Mouse (Mus musculus) thymus, postnatal 14 days (tissue): ENCODE results near the gene Plk3.

ENCODE experiments used
- DNase-seq: peaks from one replicate; pipeline ENCODE4 v3.0.0; 2021

Plk3 gene

DNA sequence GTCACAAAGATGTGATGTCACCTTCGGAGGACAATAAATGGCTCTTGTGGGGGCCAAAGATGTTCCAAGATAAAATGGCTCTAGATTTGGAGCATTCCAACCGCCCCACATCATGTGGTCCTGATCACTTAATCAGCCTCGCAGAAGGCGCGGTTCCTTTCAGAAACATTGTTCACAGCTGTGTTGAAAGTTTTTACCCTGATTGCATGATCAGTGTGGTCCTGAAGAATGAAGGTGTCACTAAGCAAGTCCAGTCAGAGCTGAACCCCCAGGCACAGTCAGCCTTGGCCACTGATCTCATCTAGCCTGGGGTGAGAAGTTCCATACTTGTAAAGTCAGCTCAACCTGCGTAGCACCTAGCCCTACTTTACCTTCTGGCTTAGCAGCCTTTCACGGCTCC, 15.8 kb downstream of the Plk3 start:
- no peak for DNase-seq

DNA sequence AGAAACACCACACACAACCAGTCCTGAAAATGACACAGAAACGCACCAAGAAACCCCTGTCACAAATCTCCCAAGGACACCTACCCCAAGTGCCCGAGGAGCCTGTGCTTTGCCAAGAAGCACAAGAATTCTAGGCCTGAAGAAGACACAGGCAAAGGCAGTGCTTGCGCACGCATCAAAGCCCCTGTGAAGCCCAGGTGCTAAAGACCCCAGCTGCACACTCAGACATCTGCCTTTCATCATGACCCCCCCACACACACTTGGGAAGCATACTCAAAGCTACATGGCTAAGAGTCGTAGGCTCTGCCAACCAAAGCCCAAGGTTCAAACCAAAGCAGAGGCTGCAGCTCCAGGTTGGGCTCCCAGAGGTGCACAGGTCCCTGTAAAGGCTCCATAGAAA, 18.2 kb downstream of the Plk3 start:
- peak; percentile 79 for DNase-seq

DNA sequence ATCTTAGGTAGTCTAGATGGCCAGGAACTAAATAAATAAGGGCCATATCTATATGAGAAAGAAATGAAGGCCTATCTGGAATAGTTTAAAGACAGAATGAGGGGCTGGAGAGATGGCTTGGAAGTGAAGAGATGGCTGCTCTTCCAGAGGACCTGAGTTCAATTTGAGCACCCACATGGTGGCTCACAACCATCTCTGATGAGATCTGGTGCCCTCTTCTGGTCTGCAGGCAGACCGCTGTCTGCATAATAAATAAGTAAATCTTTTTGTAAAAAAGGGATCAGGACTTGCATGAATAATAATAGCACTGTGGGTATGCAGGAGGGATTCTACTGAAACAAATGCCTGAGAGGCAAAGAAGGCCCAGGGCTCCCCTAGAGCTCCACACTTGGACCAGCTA, 20.5 kb downstream of the Plk3 start:
- no peak for DNase-seq

DNA sequence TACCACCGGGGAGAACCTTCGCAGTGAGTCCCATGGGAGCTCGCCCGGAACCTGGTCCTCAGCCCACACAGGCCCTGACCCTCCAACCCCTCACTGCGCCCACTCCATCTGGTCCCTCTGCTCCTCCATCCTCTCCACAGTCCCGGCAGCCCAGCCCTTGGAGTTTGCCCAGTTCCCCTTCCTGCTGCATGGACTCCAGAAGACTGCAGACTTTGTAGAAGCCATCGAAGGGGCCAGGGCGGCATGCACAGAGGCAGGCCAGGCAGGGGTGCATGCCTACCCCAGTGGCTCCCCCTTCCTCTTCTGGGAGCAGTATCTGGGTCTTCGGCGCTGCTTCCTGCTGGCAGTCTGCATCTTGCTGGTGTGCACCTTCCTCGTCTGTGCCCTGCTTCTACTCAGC, 22.8 kb downstream of the Plk3 start:
- DNase-seq, result no peak

DNA sequence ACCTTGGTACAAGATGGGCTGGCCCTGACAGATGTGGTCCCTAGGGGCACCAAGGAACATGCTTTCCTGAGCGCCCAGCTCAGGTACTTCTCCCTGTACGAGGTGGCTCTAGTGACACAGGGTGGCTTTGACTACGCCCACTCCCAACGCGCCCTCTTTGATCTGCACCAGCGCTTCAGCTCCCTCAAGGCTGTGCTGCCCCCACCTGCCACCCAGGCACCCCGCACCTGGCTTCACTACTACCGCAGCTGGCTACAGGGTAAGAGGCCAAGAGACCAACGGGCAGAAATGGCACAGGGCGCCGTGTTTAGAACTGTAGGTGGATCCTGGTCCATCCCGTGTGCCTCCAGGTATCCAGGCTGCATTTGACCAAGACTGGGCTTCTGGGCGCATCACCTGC, 23.5 kb downstream of the Plk3 start:
- DNase-seq, result peak; percentile 55

DNA sequence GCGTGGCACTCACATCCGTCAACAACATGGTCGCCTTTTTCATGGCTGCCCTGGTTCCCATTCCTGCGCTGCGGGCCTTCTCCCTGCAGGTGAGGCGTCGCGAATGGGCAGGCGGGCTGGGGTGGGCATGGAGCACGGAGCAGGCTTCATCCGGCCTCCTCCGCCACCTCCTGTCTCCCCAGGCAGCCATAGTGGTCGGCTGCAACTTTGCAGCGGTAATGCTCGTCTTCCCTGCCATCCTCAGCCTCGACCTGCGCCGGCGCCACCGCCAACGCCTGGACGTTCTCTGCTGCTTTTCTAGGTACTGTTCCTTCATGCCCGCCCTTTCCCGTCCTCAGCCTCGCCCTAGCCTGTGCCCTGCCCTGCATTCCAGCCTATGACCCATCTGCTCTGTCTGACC, 24.4 kb downstream of the Plk3 start:
- no peak for DNase-seq

DNA sequence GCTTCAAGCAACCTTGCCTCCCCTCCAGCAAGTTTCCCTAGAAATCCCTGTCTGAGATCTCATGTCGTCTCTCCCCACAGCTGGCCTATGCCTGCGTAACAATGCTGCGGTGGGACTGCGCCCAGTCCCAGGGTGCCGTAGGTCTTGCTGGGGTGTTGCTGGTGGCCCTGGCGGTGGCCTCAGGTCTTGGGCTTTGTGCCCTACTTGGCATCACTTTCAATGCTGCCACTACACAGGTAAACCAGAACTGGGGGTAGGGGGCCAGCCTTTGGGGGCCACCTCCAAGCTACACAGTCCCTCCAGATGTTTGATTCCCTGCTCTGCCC, 25.3 kb downstream of the Plk3 start:
- no peak for DNase-seq

DNA sequence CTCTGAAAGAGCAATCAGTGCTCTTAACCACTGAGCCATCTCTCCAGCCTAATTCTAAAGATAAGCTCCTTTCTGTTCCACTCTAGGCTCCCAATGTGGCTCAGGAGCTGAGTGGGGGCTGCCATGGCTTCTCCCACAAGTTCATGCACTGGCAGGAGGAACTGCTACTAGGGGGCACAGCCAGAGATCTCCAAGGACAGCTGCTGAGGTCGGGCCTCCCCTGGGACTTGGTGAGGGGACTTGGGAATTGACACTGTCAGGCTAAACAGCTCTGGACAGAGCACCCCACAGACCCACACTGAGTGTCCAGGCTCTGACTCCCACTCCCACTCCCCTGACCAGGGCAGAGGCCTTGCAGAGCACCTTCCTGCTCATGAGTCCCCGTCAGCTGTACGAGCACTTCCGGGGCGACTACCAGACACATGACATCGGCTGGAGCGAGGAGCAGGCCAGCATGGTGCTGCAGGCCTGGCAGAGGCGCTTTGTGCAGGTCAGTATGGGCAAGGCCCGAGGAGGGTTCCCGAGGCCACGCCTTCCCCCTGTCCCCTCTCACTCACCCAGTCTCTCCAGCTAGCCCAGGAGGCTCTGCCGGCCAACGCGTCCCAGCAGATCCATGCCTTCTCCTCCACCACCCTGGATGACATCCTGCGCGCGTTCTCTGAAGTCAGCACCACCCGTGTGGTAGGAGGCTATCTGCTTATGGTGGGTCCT, 25.8 kb downstream of the Plk3 start:
- no peak for DNase-seq

DNA sequence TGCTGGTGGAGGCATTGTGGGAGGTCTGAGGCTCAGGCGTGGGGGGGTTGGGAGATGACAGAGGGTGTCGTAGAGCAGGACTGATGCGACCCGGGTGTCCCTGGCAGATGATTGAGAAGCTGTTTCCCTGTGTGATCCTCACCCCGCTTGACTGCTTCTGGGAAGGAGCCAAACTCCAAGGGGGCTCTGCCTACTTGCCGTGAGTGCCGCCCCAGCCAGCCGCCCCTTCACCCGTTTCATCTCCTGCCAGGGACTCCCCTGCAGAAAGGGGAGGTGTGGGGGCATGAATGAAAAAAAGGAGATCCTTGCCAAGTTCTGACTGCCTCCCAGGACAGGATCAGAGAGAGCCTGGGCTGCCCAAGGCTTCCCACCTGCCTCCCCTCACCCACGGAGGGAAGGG, 28.6 kb downstream of the Plk3 start:
- no peak for DNase-seq

DNA sequence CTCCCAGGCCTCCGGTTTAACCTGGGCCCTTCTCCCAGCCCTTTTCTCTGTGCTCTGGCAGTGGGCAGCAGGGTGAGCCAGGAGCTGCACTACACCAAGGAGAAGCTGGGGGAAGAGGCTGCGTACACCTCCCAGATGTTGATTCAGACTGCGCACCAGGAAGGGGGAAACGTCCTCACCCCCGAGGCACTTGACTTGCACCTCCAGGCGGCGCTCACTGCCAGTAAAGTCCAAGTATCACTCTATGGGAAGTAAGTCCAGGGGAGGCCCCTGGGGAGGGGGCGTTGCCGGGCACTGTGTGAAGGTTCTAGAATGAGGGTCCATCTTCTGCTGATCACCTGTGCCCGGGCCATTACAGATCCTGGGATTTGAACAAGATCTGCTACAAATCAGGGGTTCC, 29.1 kb downstream of the Plk3 start:
- no peak for DNase-seq

DNA sequence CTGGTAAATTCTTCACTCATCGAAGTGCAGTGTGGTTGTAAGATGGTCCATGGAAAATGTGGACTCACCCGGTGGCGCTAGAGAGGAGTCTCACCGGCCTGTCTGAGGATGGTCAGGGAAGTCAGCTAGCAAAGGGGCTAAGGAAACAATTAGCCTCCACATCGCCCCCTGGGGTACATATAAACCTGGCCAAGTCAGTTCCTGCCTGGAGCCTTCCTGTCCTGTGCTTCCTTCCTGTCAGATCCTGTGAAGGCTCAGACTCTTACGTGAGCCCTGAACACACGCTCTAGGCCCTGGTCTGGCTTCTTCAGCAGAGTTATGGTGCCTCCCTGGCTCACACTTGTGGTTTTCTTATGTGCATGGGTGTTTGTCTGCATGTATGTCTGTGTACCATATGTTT, 32.5 kb downstream of the Plk3 start:
- peak; percentile 46 for DNase-seq

DNA sequence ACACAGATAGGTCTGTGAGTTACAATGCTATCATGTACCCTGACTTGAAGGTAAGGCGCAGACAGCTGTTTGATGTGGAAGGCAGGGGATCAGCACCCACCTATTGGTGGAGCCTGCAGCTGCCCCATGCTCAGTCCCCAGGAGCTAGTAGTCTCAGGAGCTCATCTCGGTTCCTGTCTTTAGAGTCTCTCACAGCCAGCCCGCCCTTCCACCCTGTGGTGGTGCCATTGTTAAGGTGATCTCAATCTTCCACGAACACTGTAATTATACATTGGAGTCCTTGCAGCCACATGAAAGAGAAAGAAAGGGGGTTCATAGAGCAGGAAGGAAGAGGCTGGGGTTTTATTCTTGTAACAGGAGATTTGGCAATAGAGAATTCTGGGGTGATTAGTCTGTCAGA, 33.7 kb downstream of the Plk3 start:
- peak; percentile 38 for DNase-seq

DNA sequence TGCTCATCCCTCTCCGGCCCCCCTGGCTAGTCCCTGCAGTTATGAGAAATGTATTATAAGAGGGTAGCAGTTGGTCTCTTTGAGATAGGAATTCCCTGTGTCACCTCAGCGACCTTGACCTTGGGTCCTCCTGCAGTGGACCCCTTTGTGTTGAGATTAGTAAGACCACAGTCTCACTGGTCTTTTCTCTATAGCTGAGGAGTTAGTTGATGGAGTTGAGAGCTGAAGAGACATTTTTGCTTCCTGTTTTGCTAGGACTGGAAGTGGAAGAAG, 35.1 kb downstream of the Plk3 start:
- no peak for DNase-seq

DNA sequence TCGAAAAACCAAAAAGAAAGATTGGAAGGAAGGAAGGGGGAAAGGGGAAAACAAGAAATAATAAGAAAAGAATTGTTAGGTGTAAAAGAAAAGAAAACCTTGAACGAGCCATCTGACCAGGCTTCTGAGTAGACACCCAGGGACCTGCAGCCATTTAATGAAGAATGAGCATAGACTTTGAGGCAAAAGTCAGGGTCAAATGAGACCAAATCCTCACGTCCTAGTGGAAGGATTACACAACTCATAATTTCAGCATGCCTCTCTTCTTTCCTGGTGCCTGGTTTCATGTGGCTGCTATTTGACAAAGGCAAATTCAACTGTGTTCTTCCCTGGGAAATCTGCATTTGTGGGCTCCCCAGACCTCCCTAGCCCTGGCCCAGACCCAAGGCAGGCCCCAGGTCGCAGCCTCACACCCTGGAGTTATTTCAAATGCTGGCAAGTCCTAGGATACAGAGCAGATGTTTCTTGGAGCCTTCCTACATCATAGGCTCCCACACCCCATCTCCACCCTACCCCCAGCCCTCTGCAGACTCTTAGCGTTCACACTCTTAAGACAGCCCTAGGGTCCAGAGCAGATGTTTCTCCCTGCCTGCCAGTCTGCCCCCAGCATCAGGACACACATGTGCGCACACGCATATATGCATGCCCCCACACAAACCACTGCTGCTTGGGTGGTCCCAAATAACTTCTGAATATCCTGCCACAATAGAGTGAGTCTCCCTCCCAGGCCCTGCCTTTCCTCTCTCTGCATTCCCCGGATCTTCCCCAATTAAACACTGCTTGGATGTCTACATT, 35.6 kb downstream of the Plk3 start:
- no peak for DNase-seq

DNA sequence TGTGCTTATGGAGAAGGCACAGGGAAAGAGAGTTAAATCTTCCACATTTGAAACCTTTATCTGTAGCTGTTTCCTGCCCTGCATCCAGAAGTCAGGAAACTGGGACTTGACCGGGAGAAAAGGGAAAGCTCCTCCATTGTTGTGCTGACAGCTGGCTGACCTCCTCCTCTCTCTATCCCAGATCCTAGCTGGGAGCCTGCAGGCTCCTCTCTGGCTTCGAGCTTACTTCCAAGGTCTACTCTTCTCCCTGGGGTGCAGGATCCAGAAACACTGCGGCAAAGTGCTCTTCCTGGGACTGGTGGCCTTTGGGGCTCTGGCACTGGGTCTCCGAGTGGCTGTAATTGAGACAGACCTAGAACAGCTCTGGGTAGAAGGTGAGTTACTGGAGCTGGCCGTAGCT, 37.1 kb downstream of the Plk3 start:
- no peak for DNase-seq

DNA sequence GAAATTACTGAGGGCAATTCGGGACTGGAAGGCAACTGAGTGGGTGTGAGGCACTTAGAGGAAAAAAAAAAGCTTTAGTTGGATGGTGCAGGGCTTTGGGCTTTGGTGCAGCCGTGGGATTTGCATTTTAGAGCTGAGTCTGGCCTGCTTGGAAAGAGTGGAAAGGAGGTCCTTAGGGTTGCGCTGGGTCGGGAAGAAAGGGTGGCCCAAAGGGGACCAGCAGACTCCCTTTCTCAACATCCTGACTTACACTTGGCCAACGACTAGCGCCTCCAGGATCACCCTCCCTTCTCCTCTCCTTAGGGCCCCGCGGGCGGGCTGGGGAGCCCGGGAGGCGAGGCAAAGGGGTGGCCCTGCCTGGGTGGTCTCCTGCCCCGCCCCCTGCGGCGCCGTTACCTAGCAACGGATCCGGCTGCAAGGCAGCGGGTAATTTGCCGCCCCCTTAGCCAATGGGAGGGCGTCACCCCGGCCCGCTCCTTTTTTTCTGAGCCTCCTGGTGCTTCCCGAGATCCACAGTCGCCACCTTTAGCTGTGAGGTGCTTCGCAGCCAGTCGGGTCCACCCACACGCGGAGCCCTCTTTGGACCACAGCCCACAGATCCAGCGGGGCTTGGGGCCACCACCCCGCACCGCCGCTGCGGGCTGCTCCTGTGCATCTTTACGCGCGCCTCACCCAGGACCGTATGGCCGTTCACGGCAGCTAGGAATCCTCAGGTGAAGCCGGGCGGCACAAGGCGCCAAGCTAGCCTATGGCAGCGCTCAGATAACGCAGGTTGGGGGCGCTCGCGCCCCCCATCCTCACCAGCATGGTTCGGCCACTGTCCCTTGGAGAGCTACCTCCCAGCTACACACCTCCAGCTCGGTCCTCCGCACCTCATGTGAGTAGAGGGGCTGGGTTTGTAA, 38.0 kb downstream of the Plk3 start, which contains the start of gene Ptch2:
Ptch2 (plus strand) TSS at position 525 of the 902 bp plus-strand sequence.
- DNase-seq, result peak; percentile 85

DNA sequence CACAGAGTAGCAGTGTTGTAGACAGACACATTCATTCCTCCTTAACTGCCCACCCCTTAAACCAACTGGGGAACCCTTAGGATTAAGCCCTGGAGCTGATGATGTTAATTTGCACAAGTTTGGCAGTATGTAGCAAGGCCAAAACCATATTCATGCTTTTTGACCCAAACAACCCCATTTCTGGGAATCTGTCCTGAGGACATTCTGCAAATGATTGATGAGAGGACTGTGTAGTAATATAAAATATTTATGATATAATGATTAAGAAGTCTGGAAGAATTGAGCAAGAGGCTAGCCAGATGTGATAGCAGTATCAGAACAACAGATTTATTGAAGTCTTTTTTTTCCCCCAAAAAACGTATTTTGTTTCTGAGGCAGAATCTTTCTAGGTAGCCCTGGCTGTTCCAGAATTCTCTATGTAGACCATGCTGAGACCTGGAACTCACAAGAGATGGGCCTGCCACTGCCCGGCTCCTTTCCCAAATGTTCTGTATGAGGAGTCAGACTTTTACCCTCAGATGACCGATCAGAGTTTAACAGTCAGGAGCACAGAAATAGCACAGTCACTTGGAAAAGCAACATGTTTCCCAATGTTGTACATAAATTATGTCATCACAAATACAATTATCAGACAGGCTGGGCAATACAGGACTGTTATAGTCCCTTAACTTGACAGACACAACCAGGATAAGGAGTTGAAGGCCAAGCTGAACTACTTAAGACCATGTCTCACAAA, 39.0 kb downstream of the Plk3 start:
- DNase-seq, result no peak

DNA sequence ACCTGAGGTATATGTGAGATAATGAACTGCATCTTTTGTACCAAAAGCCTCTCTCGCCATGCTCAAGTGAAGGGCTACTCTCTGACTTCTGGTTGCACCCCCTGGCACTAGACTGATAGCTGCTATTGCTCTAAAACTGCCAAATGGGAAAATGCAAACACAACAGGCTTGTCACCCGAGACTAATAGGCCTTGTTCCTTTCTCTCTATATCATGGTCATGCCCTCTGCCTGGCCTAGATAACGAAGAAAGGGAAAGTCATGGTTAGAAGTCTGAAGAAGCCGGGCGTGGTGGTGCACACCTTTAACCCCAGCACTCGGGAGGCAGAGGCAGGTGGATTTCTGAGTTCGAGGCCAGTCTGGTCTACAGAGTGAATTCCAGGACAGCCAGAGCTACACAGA, 43.2 kb downstream of the Plk3 start:
- no peak for DNase-seq

DNA sequence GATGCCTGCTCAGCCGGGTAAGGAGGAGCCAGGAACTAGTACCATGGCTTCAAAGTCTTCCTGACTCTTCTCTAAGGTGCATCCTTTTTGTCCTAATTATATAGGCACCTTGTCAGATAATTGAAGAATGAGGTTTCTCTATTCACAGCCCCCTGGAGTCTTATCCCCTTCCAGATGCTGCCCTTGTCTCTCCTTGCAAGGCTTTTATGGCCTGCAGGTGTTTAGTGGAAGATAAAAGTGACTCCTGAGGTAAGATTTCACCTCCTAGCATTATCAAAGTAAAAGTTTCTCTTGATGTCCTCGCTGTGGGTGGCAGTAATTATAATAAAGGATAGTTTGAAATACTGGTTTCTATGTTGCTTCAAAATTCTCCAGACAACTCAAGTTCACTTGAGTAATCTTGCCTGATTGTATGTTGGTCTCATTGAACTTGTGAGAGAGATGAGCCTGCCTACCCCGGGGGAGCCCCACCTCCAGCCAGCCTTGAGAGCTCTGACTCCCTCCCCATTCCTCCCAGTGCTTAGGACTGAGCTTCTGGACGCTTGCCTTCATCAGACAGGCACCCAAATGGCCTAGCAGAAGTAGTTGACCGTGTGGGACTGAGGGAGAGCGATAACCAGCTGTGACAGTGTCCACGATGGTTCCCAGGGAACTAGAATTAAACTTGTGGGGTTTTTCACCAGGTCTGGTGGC, 45.7 kb downstream of the Plk3 start:
- no peak for DNase-seq
